Mouse (Mus musculus) MEL (cell line): ENCODE data around the gene Psmb9.

Source experiments
- CHD2 ChIP-seq: IDR thresholded peaks from 2 replicates; pipeline ENCODE4 v1.6.1; 2011; ENCODE audit warnings: low read length, improper control_type of control experiment
- CTCF ChIP-seq, 3 experiments: IDR thresholded peaks in 2 of 3; conservative IDR thresholded peaks in 1 of 3; 2 replicates each; pipeline ENCODE4 v1.5.1; 2011 to 2012; ENCODE audit warnings: low read length in 3 of 3, low read depth in 2 of 3, mild to moderate bottlenecking in 2 of 3, improper control_type of control experiment in 1 of 3, inconsistent platforms in 1 of 3, mixed read lengths in 1 of 3, moderate library complexity in 1 of 3; ENCODE audit not compliant: control insufficient read depth in 1 of 3, insufficient read depth in 1 of 3, poor library complexity in 1 of 3, severe bottlenecking in 1 of 3
- ELF1 ChIP-seq: IDR thresholded peaks from 2 replicates; pipeline ENCODE4 v1.6.1; 2014; ENCODE audit warnings: low read depth, mild to moderate bottlenecking, inconsistent platforms, low read length, improper control_type of control experiment, moderate library complexity
- MAX ChIP-seq: IDR thresholded peaks from 2 replicates; pipeline ENCODE4 v1.6.1; 2011; ENCODE audit warnings: low read length, improper control_type of control experiment
- TCF12 ChIP-seq: IDR thresholded peaks from 2 replicates; pipeline ENCODE4 v1.6.1; 2014; ENCODE audit warnings: low read depth, mild to moderate bottlenecking, inconsistent platforms, low read length, improper control_type of control experiment, moderate library complexity

DNA sequence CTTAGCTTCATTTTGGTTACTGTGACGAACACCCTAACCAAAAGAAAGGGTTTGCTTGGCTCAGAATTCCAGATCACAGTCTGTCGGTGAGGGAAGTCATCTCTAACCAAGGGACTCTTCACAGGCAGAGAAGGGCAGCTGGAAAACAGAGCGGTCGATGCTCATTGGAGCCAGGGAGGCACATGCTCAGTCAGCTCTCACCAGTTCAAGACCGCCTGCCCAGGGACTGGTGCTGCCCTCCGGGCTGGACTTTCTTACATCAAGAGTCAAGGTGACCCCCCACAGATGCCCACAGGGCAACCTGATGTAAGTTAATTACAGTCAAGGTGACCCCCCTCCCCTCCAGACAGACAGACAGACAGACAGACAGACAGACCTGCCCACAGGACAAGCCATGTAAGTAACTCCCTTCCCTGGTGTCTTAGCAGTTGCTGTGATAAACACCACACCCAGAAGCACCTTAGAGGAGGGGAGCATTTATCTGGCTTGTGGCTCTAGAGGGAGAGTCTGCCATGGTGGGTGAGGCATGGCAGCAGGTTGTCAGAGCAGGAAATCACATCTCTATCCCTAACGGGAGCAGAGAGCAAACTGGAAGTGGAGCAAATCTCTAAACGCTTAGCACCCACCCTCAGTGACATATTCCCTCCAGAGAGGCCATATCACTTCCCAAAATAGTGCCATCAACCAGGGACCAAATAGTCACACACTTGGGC, 29.8 kb upstream of the Psmb9 start:
- no peak for TF ChIP-seq TCF12
- no peak for TF ChIP-seq MAX
- no peak for TF ChIP-seq CTCF (IDR thresholded peaks at IDR 0.05 in 2 of 3, conservative IDR thresholded peaks at IDR 0.05 in 1 of 3; ENCODE audit: control insufficient read depth in 1 of 3, insufficient read depth in 1 of 3, low read depth in 2 of 3, low read length in 3 of 3, poor library complexity in 1 of 3, severe bottlenecking in 1 of 3)
- no peak for TF ChIP-seq CHD2
- TF ChIP-seq ELF1 = no peak
